Mouse (Mus musculus) spleen, adult 2 months (tissue): ENCODE measurements around the gene C2.

ENCODE experiments used
- CTCF ChIP-seq: fragments of 200-500 bp; IDR thresholded peaks from 2 replicates; pipeline ENCODE4 v1.5.1; 2011; ENCODE audit warnings: mild to moderate bottlenecking, inconsistent platforms; ENCODE audit not compliant: insufficient read depth, insufficient read length, insufficient replicate concordance; ENCODE audit errors: extremely low read depth
- POLR2A ChIP-seq: fragments of 200-500 bp; IDR thresholded peaks from 2 replicates; pipeline ENCODE4 v1.6.1; 2011; ENCODE audit warnings: low read depth, low read length, inconsistent platforms

GRCm38 (mm10) chr17:34944362-34944761 lies 46.3 kb upstream of the C2 start:
- TF ChIP-seq CTCF (no peak), POLR2A (no peak)
